Mouse (Mus musculus): ENCODE data around the gene Hoxb6. TPM values are rescaled to one million over a fixed set of nuclear protein-coding genes. Genes with fewer than 3 reads are reported as not detected.

Gene Hoxb6
- total and polyA plus RNA-seq, 3 experiments, result not detected

- Histone ChIP-seq H3K36me3 (ENCODE audit: control insufficient read depth in 1 of 2, insufficient read depth in 2 of 2, low read length in 2 of 2) (no peaks in the 10 kb centered on the region), H3K4me3 (ENCODE audit: control insufficient read depth in 1 of 2, insufficient read depth in 1 of 2, low read depth in 2 of 2, low read length in 2 of 2) (no peak overlapping the region), H3K4me1 (ENCODE audit: control insufficient read depth in 1 of 2, insufficient read depth in 2 of 2, low read length in 2 of 2) (no peaks in the 10 kb centered on the region), H3K27me3 (ENCODE audit: control insufficient read depth in 1 of 2, insufficient read depth in 2 of 2, low read length in 2 of 2) (peaks cover 7 to 8% of the 10 kb centered on the region in 2 experiments), H3K9ac (ENCODE audit: control insufficient read depth, low read depth, low read length, poor library complexity, severe bottlenecking) (no peak overlapping the region), H3K9me3 (replicated peaks; ENCODE audit: insufficient read depth, low read length) (no peaks in the 10 kb centered on the region), H3K27ac (ENCODE audit: control insufficient read depth, low read depth, low read length) (no peak overlapping the region), H3K79me2 (ENCODE audit: control insufficient read depth, insufficient read depth, low read length, poor library complexity) (no peaks in the 10 kb centered on the region)
- DNase-seq (ENCODE audit: low read depth, low spot score), result no peak
- TF ChIP-seq MAX (IDR thresholded peaks at IDR 0.05; ENCODE audit: low read length) (no peak), CHD2 (IDR thresholded peaks at IDR 0.05; ENCODE audit: low read length) (no peak), SIN3A (IDR thresholded peaks at IDR 0.05; ENCODE audit: low read length) (no peak), ELF1 (IDR thresholded peaks at IDR 0.05; ENCODE audit: low read depth, low read length) (no peak), MEF2A (IDR thresholded peaks at IDR 0.05; ENCODE audit: extremely low read depth, insufficient replicate concordance, low read depth, low read length, poor library complexity, severe bottlenecking) (no peak), ZC3H11A (IDR thresholded peaks at IDR 0.05; ENCODE audit: low read depth, low read length) (no peak), TCF12 (IDR thresholded peaks at IDR 0.05; ENCODE audit: low read depth, low read length) (no peak), POLR2A (IDR thresholded peaks at IDR 0.05; ENCODE audit: control insufficient read depth in 1 of 2, insufficient read depth in 1 of 2, low read depth in 1 of 2, low read length in 2 of 2, poor library complexity in 1 of 2) (no peak), HCFC1 (IDR thresholded peaks at IDR 0.05; ENCODE audit: low read depth, low read length) (no peak)
These were observed 41.1 kb downstream of the Hoxb6 start for GRCm38 (mm10) chr11:96333241-96334001.

- Histone ChIP-seq H3K79me2 (ENCODE audit: control insufficient read depth, insufficient read depth, low read length, poor library complexity) (no peaks in the 10 kb centered on the region), H3K36me3 (ENCODE audit: control insufficient read depth in 1 of 2, insufficient read depth in 2 of 2, low read length in 2 of 2) (no peaks in the 10 kb centered on the region), H3K9me3 (replicated peaks; ENCODE audit: insufficient read depth, low read length) (no peaks in the 10 kb centered on the region), H3K4me3 (ENCODE audit: control insufficient read depth in 1 of 2, insufficient read depth in 1 of 2, low read depth in 2 of 2, low read length in 2 of 2) (no peak overlapping the region), H3K27me3 (ENCODE audit: control insufficient read depth in 1 of 2, insufficient read depth in 2 of 2, low read length in 2 of 2) (peaks cover 7 to 8% of the 10 kb centered on the region in 2 experiments), H3K27ac (ENCODE audit: control insufficient read depth, low read depth, low read length) (no peak overlapping the region), H3K4me1 (ENCODE audit: control insufficient read depth in 1 of 2, insufficient read depth in 2 of 2, low read length in 2 of 2) (no peaks in the 10 kb centered on the region), H3K9ac (ENCODE audit: control insufficient read depth, low read depth, low read length, poor library complexity, severe bottlenecking) (no peak overlapping the region)
- TF ChIP-seq SMC3 (IDR thresholded peaks at IDR 0.05; ENCODE audit: low read depth, low read length) (no peak), GABPA (IDR thresholded peaks at IDR 0.05; ENCODE audit: low read depth, low read length) (no peak), POLR2AphosphoS5 (IDR thresholded peaks at IDR 0.05; ENCODE audit: borderline replicate concordance, low read depth, low read length) (no peak), HCFC1 (IDR thresholded peaks at IDR 0.05; ENCODE audit: low read depth, low read length) (no peak), KAT2A (conservative IDR thresholded peaks at IDR 0.05; ENCODE audit: low read depth, low read length) (no peak), CTCF (IDR thresholded peaks at IDR 0.05 in 2 of 3, conservative IDR thresholded peaks at IDR 0.05 in 1 of 3; ENCODE audit: control insufficient read depth in 1 of 3, insufficient read depth in 1 of 3, low read depth in 2 of 3, low read length in 3 of 3, poor library complexity in 1 of 3, severe bottlenecking in 1 of 3) (no peak), MAX (IDR thresholded peaks at IDR 0.05; ENCODE audit: low read length) (no peak)
- DNase-seq (ENCODE audit: low read depth, low spot score), result no peak
These were observed 41.7 kb downstream of the Hoxb6 start for GRCm38 (mm10) chr11:96334002-96334364.

- Histone ChIP-seq H3K36me3 (ENCODE audit: control insufficient read depth in 1 of 2, insufficient read depth in 2 of 2, low read length in 2 of 2) (no peaks in the 10 kb centered on the region), H3K27me3 (ENCODE audit: control insufficient read depth in 1 of 2, insufficient read depth in 2 of 2, low read length in 2 of 2) (peaks cover 7 to 8% of the 10 kb centered on the region in 2 experiments), H3K9ac (ENCODE audit: control insufficient read depth, low read depth, low read length, poor library complexity, severe bottlenecking) (no peak overlapping the region), H3K4me3 (ENCODE audit: control insufficient read depth in 1 of 2, insufficient read depth in 1 of 2, low read depth in 2 of 2, low read length in 2 of 2) (no peak overlapping the region), H3K4me1 (ENCODE audit: control insufficient read depth in 1 of 2, insufficient read depth in 2 of 2, low read length in 2 of 2) (no peaks in the 10 kb centered on the region), H3K79me2 (ENCODE audit: control insufficient read depth, insufficient read depth, low read length, poor library complexity) (no peaks in the 10 kb centered on the region), H3K9me3 (replicated peaks; ENCODE audit: insufficient read depth, low read length) (no peaks in the 10 kb centered on the region), H3K27ac (ENCODE audit: control insufficient read depth, low read depth, low read length) (no peak overlapping the region)
- TF ChIP-seq CTCF (IDR thresholded peaks at IDR 0.05 in 2 of 3, conservative IDR thresholded peaks at IDR 0.05 in 1 of 3; ENCODE audit: control insufficient read depth in 1 of 3, insufficient read depth in 1 of 3, low read depth in 2 of 3, low read length in 3 of 3, poor library complexity in 1 of 3, severe bottlenecking in 1 of 3) (no peak), JUND (IDR thresholded peaks at IDR 0.05; ENCODE audit: low read depth, low read length) (no peak), ZNF384 (IDR thresholded peaks at IDR 0.05; ENCODE audit: low read depth, low read length) (no peak)
- no peak for DNase-seq (ENCODE audit: low read depth, low spot score)
These were observed 42.7 kb downstream of the Hoxb6 start for GRCm38 (mm10) chr11:96334998-96335397.
